In genomic region chr2:33217425-33217794, GRCm38 (mm10) we compare ENCODE assay signal across 10 mouse cellular contexts. TPM values are rescaled to one million over a fixed set of nuclear protein-coding genes. Genes with fewer than 3 reads are reported as not detected.
DNase-seq lines count a peak whose midpoint lies in the region; ATAC-seq and TF ChIP-seq lines count a peak whose summit lies in the region.
"Had no signal": no experiment of that assay in that cellular context is flagged by ENCODE, and none has a peak within 500 bp of the region (broad histone marks: within the 10 kb centered on the region; RNA-seq: fewer than 3 reads in every experiment).

No protein-coding gene starts in this region.

- no peak for TF ChIP-seq POLR2A in heart, adult 2 months (IDR thresholded peaks at IDR 0.05; ENCODE audit: insufficient read depth, low read depth, low read length)

- no peak for TF ChIP-seq EP300 in heart, adult 2 months (IDR thresholded peaks at IDR 0.05; ENCODE audit: insufficient read depth, low read depth, low read length)

- intact Hi-C loops in heart, adult 2 months (cut with DNase I): loop anchor here (2.0 kb wide), 2 partner anchors 61 to 99 kb away; no protein-coding TSS in a partner anchor
- intact Hi-C loops in gastrocnemius, postnatal 36 days (cut with DNase I): loop anchor here (2.0 to 5.0 kb wide), 4 partner anchors 31 to 129 kb away; no protein-coding TSS in a partner anchor

- WGBS in heart, adult 2 months: 43% methylated on average over 3 of the region's 3 CpGs
- 70% methylated on average over 3 of the region's 3 CpGs for WGBS in hindbrain, embryonic 11.5 days
- 44% methylated on average over 3 of the region's 3 CpGs for WGBS in midbrain, embryonic 14.5 days

- no peak for TF ChIP-seq CTCF in heart, adult 2 months (IDR thresholded peaks at IDR 0.05)

- DNase-seq in heart, adult 2 months: no peak
- no peak for DNase-seq in heart, adult 18-20 months
- peak; percentile 32 for DNase-seq in CD4-positive helper T cell, adult 2 months (ENCODE audit: low read depth, low spot score)
- no peak for DNase-seq in hindbrain, embryonic 11.5 days (ENCODE audit: low spot score)
- no peak for DNase-seq in midbrain, embryonic 14.5 days
- DNase-seq in gastrocnemius, postnatal 36 days: no peak
- no peak for DNase-seq in adrenal gland, adult 2 months
- no peak for DNase-seq in left cerebral cortex, adult 8-10 months (ENCODE audit: low spot score in 2 of 2)
- DNase-seq: lung, postnatal 14 days had no signal

- H3K4me2 ChIP-seq in hindbrain, embryonic 11.5 days (replicated peaks; ENCODE audit: low read depth, low read length): peak overlapping the region; percentile 85
- H3K4me2 ChIP-seq in midbrain, embryonic 14.5 days (ENCODE audit: low read length): peak overlapping the region; percentile 62

- no peaks in the 10 kb centered on the region for H3K9me3 ChIP-seq in hindbrain, embryonic 11.5 days (ENCODE audit: control insufficient read depth, low read length)
- H3K9me3 ChIP-seq in midbrain, embryonic 14.5 days (ENCODE audit: control insufficient read depth, low read length): no peaks in the 10 kb centered on the region

- H3K4me1 ChIP-seq in heart, adult 2 months (ENCODE audit: control insufficient read depth, insufficient read depth, low read length): peaks cover 13% of the 10 kb centered on the region
- peaks cover 6% of the 10 kb centered on the region for H3K4me1 ChIP-seq in hindbrain, embryonic 11.5 days (replicated peaks; ENCODE audit: control insufficient read depth, insufficient read depth, low read length)
- H3K4me1 ChIP-seq in midbrain, embryonic 14.5 days (ENCODE audit: control insufficient read depth, insufficient read depth, low read length): peaks cover 25% of the 10 kb centered on the region

- H3K9ac ChIP-seq in heart, adult 2 months (ENCODE audit: low read depth, low read length): peak overlapping the region; percentile 89; the same call in 1 of the 2 replicates
- peak overlapping the region; percentile 71; the same call in 1 of the 2 replicates for H3K9ac ChIP-seq in hindbrain, embryonic 11.5 days (ENCODE audit: low read depth, low read length)
- no peak overlapping the region for H3K9ac ChIP-seq in midbrain, embryonic 14.5 days (replicated peaks; ENCODE audit: low read length)

- no peak for ATAC-seq in hindbrain, embryonic 11.5 days (ENCODE audit: low FRiP score)
- ATAC-seq in midbrain, embryonic 14.5 days (ENCODE audit: low FRiP score, low TSS enrichment): no peak

- no peaks in the 10 kb centered on the region for H3K79me2 ChIP-seq in heart, adult 2 months (replicated peaks; ENCODE audit: control insufficient read depth, insufficient read depth, low read length)

- H3K27ac ChIP-seq in heart, adult 2 months: peak overlapping the region; percentile 86
- no peak overlapping the region for H3K27ac ChIP-seq in hindbrain, embryonic 11.5 days (ENCODE audit: low read depth, low read length)
- H3K27ac ChIP-seq in midbrain, embryonic 14.5 days (replicated peaks; ENCODE audit: low read depth, low read length): no peak overlapping the region

- peak overlapping the region; percentile 49 for H3K4me3 ChIP-seq in heart, adult 2 months
- peak overlapping the region; percentile 56 for H3K4me3 ChIP-seq in hindbrain, embryonic 11.5 days (ENCODE audit: low read depth, low read length)
- peak overlapping the region; percentile 35; the same call in 1 of the 2 replicates for H3K4me3 ChIP-seq in midbrain, embryonic 14.5 days (replicated peaks; ENCODE audit: low read depth, low read length)

- H3K27me3 ChIP-seq in heart, adult 2 months (ENCODE audit: control insufficient read depth, insufficient read depth, low read length): no peaks in the 10 kb centered on the region
- no peaks in the 10 kb centered on the region for H3K27me3 ChIP-seq in hindbrain, embryonic 11.5 days (ENCODE audit: control insufficient read depth, insufficient read depth, low read length)
- no peaks in the 10 kb centered on the region for H3K27me3 ChIP-seq in midbrain, embryonic 14.5 days (ENCODE audit: control insufficient read depth, insufficient read depth, low read length)
- H3K27me3 ChIP-seq: CH12.LX had no signal

- H3K36me3 ChIP-seq in heart, adult 2 months (ENCODE audit: control insufficient read depth, insufficient read depth, low read length): no peaks in the 10 kb centered on the region
- no peaks in the 10 kb centered on the region for H3K36me3 ChIP-seq in hindbrain, embryonic 11.5 days (ENCODE audit: control insufficient read depth, insufficient read depth, low read length)
- H3K36me3 ChIP-seq in midbrain, embryonic 14.5 days (ENCODE audit: control insufficient read depth, insufficient read depth, low read length): no peaks in the 10 kb centered on the region

RNA-seq across cellular contexts. Expression of gene Angptl2, which starts 1.5 kb away (rescaled TPM):
- 10 to 100 TPM; 45.3 to 46.2 TPM for total RNA-seq in heart, adult 2 months (2021)
- polyA plus RNA-seq in heart, adult 2 months (2012; rRNA removed): 91.4 and 128 TPM in 2 replicates
- 10 to 100 TPM; 38.7 to 43.8 TPM for total RNA-seq in heart, adult 18-20 months (2021)
- polyA plus RNA-seq in hindbrain, embryonic 11.5 days (2014; fragmentation: Nextera tagmentation; extraction: Ambion mirVana): 19.9 and 21.3 TPM in 2 replicates
- 2.1 and 10.1 TPM in 2 replicates for polyA plus RNA-seq in midbrain, embryonic 14.5 days (2014; fragmentation: Nextera tagmentation; extraction: Ambion mirVana)
- total RNA-seq in gastrocnemius, postnatal 36 days (2021): 10 to 100 TPM; 44.0 to 49.7 TPM
- total RNA-seq in adrenal gland, adult 2 months (2021): 10 to 100 TPM; 24.0 to 48.3 TPM
- polyA plus RNA-seq in adrenal gland, adult 2 months (2012; rRNA removed): 32.5 and 35.7 TPM in 2 replicates
- total RNA-seq in left cerebral cortex, adult 8-10 months (2022): 1 to 10 TPM; 4.0 to 4.7 (median 4.3) TPM

Comparison
In these comparisons a context has a peak if more than half of its experiments do, and no peak if none do; other contexts are left out.
1. RNA of gene Angptl2, which starts 1.5 kb away (total RNA-seq): 44.0 to 49.7 TPM in gastrocnemius, postnatal 36 days, 24.0 to 48.3 TPM in adrenal gland, adult 2 months, 45.3 to 46.2 TPM in heart, adult 2 months and 38.7 to 43.8 TPM in heart, adult 18-20 months; 4.0 to 4.7 TPM in left cerebral cortex, adult 8-10 months; every median in the first group is over 4 times any median in the second.
2. Peak in every context shown above with its lines, with median percentiles within 50 percentile points of each other: H3K4me3 ChIP-seq.